Mouse (Mus musculus) intestine, embryonic 14.5 days (tissue): ENCODE measurements at regions not wholly inside any gene's neighbourhood (a gene's known extent, or its start where the extent isn't known, plus 50 kb on each side); places are given as distances from the start of the nearest gene placed in this dataset.
"Not testable (repeated sequence)": the region's sequence is repeated elsewhere in the genome, so short reads cannot be mapped to it uniquely, and the experiment has no call there.

Experiments used
- ATAC-seq: fragments of 200-750 bp; cut with Nextera tagmentation; replicated peaks from 2 replicates; pipeline ENCODE4 v1.8.0; 2017; ENCODE audit warnings: low read depth, moderate number of reproducible peaks, moderate TSS enrichment, moderate library complexity; ENCODE audit not compliant: low FRiP score, low TSS enrichment
- DNase-seq: peaks from one replicate; pipeline ENCODE4 v3.0.0-alpha.2; 2018; ENCODE audit warnings: low spot score
- H3K27ac ChIP-seq: fragments of 300-500 bp; sonication (generic); 2 replicates; pipeline ENCODE4 v1.5.1; 2014; ENCODE audit warnings: low read depth, mild to moderate bottlenecking, control low read depth
- H3K27me3 ChIP-seq: fragments of 300-500 bp; sonication (generic); replicated peaks from 2 replicates; pipeline ENCODE4 v1.6.1; 2014; ENCODE audit warnings: low read length, control low read depth; ENCODE audit not compliant: control insufficient read depth, insufficient read depth
- H3K36me3 ChIP-seq: fragments of 300-500 bp; sonication (generic); 2 replicates; pipeline ENCODE4 v1.6.1; 2014; ENCODE audit warnings: low read length, control low read depth; ENCODE audit not compliant: control insufficient read depth, insufficient read depth
- H3K4me1 ChIP-seq: fragments of 300-500 bp; sonication (generic); replicated peaks from 2 replicates; pipeline ENCODE4 v1.6.1; 2014; ENCODE audit warnings: low read length, control low read depth, mixed read lengths; ENCODE audit not compliant: control insufficient read depth, insufficient read depth
- H3K4me2 ChIP-seq: fragments of 300-500 bp; sonication (generic); 2 replicates; pipeline ENCODE4 v1.6.1; 2014; ENCODE audit warnings: low read length
- H3K4me3 ChIP-seq: fragments of 300-500 bp; sonication (generic); 2 replicates; pipeline ENCODE4 v1.5.1; 2014; ENCODE audit warnings: low read depth, low read length, control low read depth, mixed read lengths
- H3K9ac ChIP-seq: fragments of 300-500 bp; sonication (generic); 2 replicates; pipeline ENCODE4 v1.6.1; 2014; ENCODE audit warnings: mild to moderate bottlenecking, low read length
- H3K9me3 ChIP-seq: fragments of 300-500 bp; sonication (generic); 2 replicates; pipeline ENCODE4 v1.6.1; 2016; ENCODE audit warnings: low read length, control low read depth; ENCODE audit not compliant: control insufficient read depth
- WGBS: fragments of 180-500 bp; shearing (Covaris S2); extraction: QIAGEN DNeasy Blood & Tissue Kit; methylation state at CpG from one replicate; pipeline ENCODE4 v1.1.7; 2014; 5-methylcytosine and 5-hydroxymethylcytosine counted together

- Histone ChIP-seq H3K9me3 (no peaks in the 10 kb centered on the region), H3K4me3 (no peak overlapping the region), H3K36me3 (no peaks in the 10 kb centered on the region), H3K27ac (no peak overlapping the region), H3K27me3 (no peaks in the 10 kb centered on the region), H3K9ac (no peak overlapping the region), H3K4me1 (no peaks in the 10 kb centered on the region), H3K4me2 (no peak overlapping the region)
- 50% methylated on average over 2 of the region's 2 CpGs for WGBS
- no peak for DNase-seq
- no peak for ATAC-seq
These were observed 213.2 kb upstream of the Stxbp6 start for GRCm38 (mm10) chr12:45287759-45288158.

DNA sequence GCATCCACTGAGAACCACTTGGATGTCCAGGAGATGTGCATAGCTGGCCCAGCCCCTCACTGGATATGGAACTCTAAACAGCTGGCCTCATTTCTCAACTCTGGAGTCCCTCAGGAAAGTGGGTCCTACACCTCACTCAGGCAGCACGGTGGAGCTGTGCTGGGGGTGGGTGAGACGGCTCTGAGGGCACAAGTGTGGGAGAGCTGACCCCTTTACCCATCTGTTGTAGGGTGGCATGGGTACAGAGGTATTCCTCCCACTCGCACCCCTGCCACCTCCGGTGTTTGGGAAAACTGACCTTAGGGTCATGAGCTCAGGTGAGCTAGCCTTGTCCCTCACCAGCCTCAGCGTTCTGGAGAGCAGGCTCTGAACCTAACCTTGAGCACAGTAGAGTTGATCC is 181.8 kb upstream of the Stxbp6 start:
- ATAC-seq, result no peak
- 87% methylated on average over 5 of the region's 5 CpGs for WGBS
- H3K9ac ChIP-seq, result no peak overlapping the region
- no peak overlapping the region for H3K27ac ChIP-seq
- no peak overlapping the region for H3K4me3 ChIP-seq
- H3K4me2 ChIP-seq, result no peak overlapping the region
- no peaks in the 10 kb centered on the region for H3K36me3 ChIP-seq
- H3K9me3 ChIP-seq, result no peaks in the 10 kb centered on the region
- no peak for DNase-seq
- H3K27me3 ChIP-seq, result no peaks in the 10 kb centered on the region
- no peaks in the 10 kb centered on the region for H3K4me1 ChIP-seq

DNA sequence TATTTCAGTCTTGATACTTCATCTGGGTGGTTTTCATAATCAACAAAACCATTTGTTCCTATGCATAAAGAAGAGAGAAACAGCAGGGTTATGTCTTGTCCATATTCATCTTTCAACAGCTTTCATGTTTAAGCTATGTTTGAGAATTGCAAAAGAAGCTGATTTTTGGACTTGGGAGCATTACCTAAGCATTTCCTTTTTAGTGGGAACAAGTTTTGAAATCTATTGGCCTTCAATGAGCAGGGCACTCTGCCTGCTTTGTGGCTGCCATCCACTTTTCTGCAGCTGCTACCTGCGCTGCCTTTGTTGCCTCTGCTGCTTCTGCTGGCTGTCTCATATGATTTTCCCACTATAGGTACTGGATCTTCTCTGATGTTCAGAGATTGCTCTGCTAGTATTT is 136.6 kb upstream of the Stxbp6 start:
- H3K4me2 ChIP-seq, result no peak overlapping the region
- no peaks in the 10 kb centered on the region for H3K36me3 ChIP-seq
- no peak overlapping the region for H3K9ac ChIP-seq
- DNase-seq (no peak), ATAC-seq (no peak)
- H3K27ac ChIP-seq, result no peak overlapping the region
- 84% methylated on average over 1 of the region's 1 CpGs for WGBS
- H3K27me3 ChIP-seq, result no peaks in the 10 kb centered on the region
- H3K9me3 ChIP-seq, result no peaks in the 10 kb centered on the region
- no peaks in the 10 kb centered on the region for H3K4me1 ChIP-seq
- no peak overlapping the region for H3K4me3 ChIP-seq

DNA sequence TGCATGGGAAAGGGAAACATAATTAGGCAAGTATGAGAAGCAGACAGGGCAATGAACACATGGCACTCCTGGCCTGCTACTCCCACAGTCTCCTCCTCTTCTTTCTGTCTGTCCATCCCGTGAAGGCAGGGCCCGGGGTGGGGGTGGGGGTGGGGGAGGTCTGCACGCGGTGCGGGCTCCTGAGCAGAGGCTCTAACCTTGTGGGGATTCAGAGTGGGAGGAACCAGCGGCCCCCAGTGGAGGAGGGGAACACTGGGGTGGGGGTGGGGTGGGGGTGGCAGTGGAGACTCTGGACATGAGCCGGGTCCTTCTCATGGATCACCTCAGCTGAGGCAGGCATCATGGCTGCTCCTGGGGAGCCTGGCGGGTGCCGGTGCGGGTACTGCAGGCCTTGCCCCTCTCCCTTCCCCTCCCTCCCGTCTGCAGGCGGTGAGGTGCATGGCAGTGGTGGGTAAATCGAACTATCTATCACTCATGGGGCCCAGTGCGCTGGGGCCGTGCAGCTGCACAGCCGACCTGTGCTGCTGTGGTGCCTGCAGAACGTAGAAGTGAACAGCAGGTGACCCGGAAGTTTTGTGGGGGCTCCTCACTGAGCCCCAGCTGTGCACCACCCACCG is 120.9 kb upstream of the Stxbp6 start:
- Histone ChIP-seq H3K4me2 (no peak overlapping the region), H3K9me3 (no peaks in the 10 kb centered on the region), H3K27ac (no peak overlapping the region), H3K27me3 (no peaks in the 10 kb centered on the region), H3K4me3 (no peak overlapping the region), H3K36me3 (no peaks in the 10 kb centered on the region), H3K4me1 (no peaks in the 10 kb centered on the region), H3K9ac (no peak overlapping the region)
- no peak for DNase-seq
- no peak for ATAC-seq
- WGBS, result 66% methylated on average over 17 of the region's 19 CpGs

DNA sequence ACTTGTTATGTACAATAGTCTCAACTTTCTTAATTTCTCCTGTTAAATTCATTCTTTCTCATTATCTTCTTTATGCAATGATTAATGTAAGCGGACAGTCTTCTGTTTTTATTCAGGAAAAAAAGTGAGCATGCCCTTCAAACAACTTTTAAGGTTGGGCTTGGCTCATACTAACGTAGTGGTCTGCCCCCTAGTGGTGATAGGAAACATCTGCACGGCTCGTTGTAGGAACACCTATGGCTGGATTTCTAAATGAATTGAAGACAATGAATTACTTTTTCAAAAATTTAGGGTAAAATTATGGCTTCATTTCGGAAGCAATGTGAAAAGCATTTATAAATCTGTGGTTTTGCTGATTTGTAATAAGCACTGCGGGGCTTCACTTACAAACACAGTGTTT is 112.6 kb upstream of the Stxbp6 start:
- no peak overlapping the region for H3K9ac ChIP-seq
- DNase-seq, result no peak
- no peaks in the 10 kb centered on the region for H3K9me3 ChIP-seq
- ATAC-seq, result no peak
- no peaks in the 10 kb centered on the region for H3K36me3 ChIP-seq
- WGBS, result 9% methylated on average over 6 of the region's 6 CpGs
- H3K27ac ChIP-seq, result no peak overlapping the region
- H3K27me3 ChIP-seq, result no peaks in the 10 kb centered on the region
- no peak overlapping the region for H3K4me3 ChIP-seq
- no peaks in the 10 kb centered on the region for H3K4me1 ChIP-seq
- H3K4me2 ChIP-seq, result no peak overlapping the region

DNA sequence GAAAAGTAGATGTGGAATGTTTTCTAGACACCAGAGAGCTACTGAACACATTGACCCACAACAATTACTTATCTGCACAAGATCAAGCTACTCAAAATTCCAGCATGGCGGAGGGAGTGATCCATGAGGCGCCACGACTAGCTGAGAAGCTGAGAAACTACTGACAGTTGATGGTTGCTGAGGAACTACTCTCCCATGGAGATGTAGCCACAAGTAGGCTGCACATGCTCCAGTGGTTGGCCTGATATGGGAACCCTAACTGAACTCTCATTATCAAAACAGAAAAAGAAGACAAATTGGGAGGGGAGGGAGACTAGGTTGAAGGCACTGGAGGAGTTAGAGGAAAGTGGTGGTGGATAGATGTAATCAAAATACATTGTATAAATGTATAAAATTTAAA is 110.0 kb upstream of the Stxbp6 start:
- no peak overlapping the region for H3K4me2 ChIP-seq
- no peak overlapping the region for H3K4me3 ChIP-seq
- no peak overlapping the region for H3K9ac ChIP-seq
- no peaks in the 10 kb centered on the region for H3K36me3 ChIP-seq
- no peaks in the 10 kb centered on the region for H3K9me3 ChIP-seq
- ATAC-seq, result no peak
- no peaks in the 10 kb centered on the region for H3K4me1 ChIP-seq
- 82% methylated on average over 3 of the region's 3 CpGs for WGBS
- no peaks in the 10 kb centered on the region for H3K27me3 ChIP-seq
- DNase-seq, result no peak
- H3K27ac ChIP-seq, result no peak overlapping the region

GRCm38 (mm10) chr12:45177454-45177853 is 102.9 kb upstream of the Stxbp6 start:
- 85% methylated on average over 3 of the region's 3 CpGs for WGBS
- Histone ChIP-seq H3K4me3 (no peak overlapping the region), H3K36me3 (no peaks in the 10 kb centered on the region), H3K9ac (no peak overlapping the region), H3K4me1 (no peaks in the 10 kb centered on the region), H3K27me3 (no peaks in the 10 kb centered on the region), H3K9me3 (no peaks in the 10 kb centered on the region), H3K27ac (no peak overlapping the region), H3K4me2 (no peak overlapping the region)
- DNase-seq (no peak), ATAC-seq (no peak)

DNA sequence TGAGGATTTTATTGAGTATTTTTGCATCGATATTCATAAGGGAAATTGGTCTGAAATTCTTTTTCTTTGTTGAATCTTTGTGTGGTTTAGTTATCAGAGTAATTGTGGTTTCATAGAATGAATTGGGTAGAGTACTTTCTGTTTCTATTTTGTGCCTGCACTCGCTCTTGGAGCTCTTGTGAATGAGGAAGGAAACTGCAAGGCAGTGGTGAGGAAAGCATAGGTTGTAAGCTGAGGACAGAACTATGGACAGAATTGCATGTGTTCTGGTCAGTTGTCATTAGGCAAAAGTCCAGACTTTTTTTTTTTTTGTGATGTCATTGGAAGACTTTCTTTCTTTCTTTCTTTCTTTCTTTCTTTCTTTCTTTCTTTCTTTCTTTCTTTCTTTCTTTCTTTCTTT is 100.8 kb upstream of the Stxbp6 start:
- H3K9ac ChIP-seq, H3K4me1 ChIP-seq, ATAC-seq, H3K4me2 ChIP-seq, DNase-seq, H3K27ac ChIP-seq, H3K36me3 ChIP-seq, H3K27me3 ChIP-seq, H3K4me3 ChIP-seq, H3K9me3 ChIP-seq: not testable (repeated sequence)
- WGBS, result 95% methylated on average over 2 of the region's 2 CpGs

- Histone ChIP-seq H3K36me3 (no peaks in the 10 kb centered on the region), H3K4me3 (no peak overlapping the region), H3K9ac (no peak overlapping the region), H3K4me1 (no peaks in the 10 kb centered on the region), H3K4me2 (no peak overlapping the region), H3K27ac (no peak overlapping the region), H3K27me3 (no peaks in the 10 kb centered on the region), H3K9me3 (no peaks in the 10 kb centered on the region)
- DNase-seq, result peak; percentile 82
- ATAC-seq, result peak; percentile 74
- 40% methylated on average over 8 of the region's 8 CpGs for WGBS
These were observed 97.6 kb upstream of the Stxbp6 start for GRCm38 (mm10) chr12:45171927-45172642.
